Mouse (Mus musculus) retina, embryonic 14.5 days (tissue): ENCODE results near the gene Zfhx3.

Experiments
- DNase-seq: peaks from one replicate; pipeline ENCODE4 v3.0.0-alpha.2; 2015; ENCODE audit warnings: low spot score

The Zfhx3 gene

GRCm38 (mm10) chr8:108798012-108798411 lies 855.6 kb downstream of the Zfhx3 start:
- DNase-seq = no peak

GRCm38 (mm10) chr8:108799250-108799649 lies 856.8 kb downstream of the Zfhx3 start:
- DNase-seq = no peak

- DNase-seq = no peak
These were observed 857.9 kb downstream of the Zfhx3 start for GRCm38 (mm10) chr8:108800357-108800756.

GRCm38 (mm10) chr8:108803017-108803416 lies 860.6 kb downstream of the Zfhx3 start:
- peak; percentile 57 for DNase-seq

GRCm38 (mm10) chr8:108811694-108812093 lies 869.2 kb downstream of the Zfhx3 start:
- DNase-seq = no peak

DNA sequence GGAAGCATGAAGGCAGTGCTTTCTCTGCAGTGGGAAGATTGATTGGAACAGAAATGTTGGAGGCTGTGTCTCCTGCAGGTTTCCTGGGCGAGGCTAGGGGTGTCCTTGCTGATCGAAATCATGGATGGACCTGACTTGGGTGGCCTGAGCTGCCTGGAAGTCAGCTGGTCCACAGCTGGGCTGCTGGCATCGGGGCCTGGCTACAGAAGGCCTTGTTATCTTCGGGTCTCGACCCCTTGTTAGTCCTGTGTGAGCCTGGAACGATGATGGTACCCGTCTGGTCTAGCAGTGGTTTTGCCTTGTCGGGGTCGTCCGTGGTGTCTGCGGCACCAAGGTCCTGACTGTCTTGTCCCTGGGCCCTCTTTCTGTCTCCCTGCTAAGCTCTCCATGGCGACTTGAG lies 870.9 kb downstream of the Zfhx3 start:
- no peak for DNase-seq

GRCm38 (mm10) chr8:108819271-108819671 lies 876.8 kb downstream of the Zfhx3 start:
- no peak for DNase-seq

DNA sequence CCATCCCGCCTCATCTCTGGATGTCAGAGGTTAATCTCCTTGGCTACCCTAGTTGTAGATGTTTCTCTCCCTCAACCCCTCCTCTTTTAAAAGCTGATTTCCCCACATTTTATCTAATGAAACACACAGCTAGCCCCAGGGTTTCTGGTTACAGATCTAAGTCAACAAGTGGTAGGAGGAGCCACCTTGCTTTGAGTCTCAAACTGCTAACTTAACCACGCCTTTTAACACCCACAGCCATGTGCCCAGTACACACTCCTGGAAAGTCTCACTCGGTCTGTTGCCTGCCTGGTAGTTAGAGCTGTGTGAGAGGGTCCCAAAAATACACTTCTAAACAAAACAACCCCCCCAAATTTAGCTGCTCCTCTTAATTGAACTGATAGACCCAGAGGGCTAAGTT lies 877.4 kb downstream of the Zfhx3 start:
- no peak for DNase-seq

DNA sequence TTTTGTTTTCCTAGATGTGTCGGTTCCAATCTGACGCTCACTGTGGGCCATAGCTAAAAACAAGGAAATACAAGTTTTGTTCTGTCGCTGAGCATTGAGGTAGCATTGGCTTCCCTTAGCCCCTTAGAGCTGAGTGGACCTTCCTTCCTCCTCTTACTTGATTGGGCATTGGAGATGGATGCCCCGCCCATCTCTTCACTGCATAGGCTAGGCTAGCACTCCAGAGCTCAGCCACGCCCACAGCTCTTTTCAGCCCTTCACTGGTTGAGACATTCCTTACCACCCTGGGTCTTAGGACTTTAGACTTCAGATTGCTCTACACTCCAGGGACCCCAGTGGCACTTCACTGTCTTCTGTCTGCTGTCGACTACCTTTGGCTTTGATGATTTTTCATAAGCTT lies 878.2 kb downstream of the Zfhx3 start:
- DNase-seq = peak; percentile 79

DNA sequence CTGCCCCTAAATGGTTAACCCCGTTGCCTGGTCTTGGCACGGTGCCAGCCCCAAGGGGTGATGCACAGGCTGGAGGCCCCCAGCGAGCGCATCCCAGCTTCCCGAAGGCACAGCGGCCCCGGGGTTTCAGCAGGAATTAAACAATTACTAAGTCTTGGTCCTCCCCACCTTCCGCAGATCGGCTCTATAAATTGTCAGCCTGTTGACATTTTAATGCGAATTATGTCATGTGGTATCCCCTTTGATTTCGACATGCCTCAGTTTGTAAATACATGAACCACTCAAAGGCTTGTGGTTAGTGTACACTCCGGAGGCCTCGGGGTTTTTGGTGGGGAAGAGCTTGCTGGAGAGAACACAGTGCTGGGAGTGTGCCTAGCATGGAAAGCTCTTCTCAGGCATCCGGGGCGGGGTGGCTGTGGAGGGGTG lies 880.4 kb downstream of the Zfhx3 start:
- DNase-seq = no peak

- DNase-seq = no peak
These were observed 881.6 kb downstream of the Zfhx3 start for GRCm38 (mm10) chr8:108824049-108824448.

GRCm38 (mm10) chr8:108826414-108826813 lies 884.0 kb downstream of the Zfhx3 start:
- no peak for DNase-seq

DNA sequence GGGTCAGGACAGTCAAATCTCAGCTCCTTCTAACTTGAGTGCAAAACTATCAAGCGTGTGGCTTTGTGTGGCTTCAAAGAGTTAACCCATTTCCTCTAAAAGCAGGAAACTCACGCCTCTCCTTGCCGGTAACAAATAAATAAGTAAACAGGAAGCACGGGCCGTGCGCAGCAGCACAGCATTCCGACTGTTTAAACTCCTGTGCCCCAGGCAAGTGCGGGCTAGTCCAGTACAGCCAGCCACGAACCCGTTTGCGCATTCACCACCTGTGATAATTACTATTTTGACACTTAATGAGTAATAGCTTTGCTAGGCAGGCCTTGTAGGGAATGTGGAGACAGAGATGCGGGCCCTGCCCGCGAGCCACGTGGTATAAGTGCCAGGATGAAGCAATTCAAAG lies 885.0 kb downstream of the Zfhx3 start:
- DNase-seq = no peak

DNA sequence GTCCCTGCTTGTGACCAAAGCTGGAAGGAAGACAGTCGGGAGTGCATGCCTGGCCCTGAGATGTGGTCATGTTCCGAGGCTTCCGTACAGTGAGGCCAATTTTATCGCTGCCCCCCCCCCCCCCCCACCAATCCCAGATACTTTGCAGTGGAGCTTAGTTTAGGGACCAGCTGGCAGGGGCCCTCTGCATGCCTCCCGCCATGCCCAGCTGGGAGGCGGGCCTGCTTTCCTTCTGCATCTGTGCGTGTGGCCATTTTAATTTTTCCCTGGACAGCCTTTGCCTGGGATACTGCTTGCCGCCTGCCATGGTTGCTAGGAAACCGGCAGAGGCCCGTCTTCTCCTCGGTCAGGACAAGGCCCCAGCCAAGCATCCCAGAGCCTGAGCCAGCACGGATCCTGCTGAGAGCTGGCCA lies 886.9 kb downstream of the Zfhx3 start:
- peak; percentile 78 for DNase-seq

GRCm38 (mm10) chr8:108835143-108835542 lies 892.7 kb downstream of the Zfhx3 start:
- DNase-seq = no peak

DNA sequence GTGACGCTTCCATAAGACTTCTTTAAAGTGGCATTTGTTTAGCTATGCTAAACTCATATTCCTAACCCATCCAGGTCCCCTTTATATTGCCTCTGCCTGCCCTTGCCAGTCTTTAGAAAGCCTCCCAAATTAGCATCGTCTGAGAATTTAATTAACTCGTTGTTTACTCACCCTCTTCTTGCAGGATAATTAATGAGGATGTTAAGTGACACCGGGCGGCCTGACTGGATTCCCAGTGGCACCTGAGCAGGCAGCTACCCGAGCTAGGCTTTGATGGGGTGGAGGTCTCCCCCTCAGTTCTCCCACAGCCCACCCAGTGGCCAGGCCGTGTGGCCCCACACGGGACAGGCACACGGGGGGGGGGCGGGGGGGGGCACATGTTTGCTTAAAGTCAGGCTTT lies 895.3 kb downstream of the Zfhx3 start:
- DNase-seq = no peak

GRCm38 (mm10) chr8:108838761-108839160 lies 896.3 kb downstream of the Zfhx3 start:
- peak; percentile 79 for DNase-seq

GRCm38 (mm10) chr8:108842307-108842706 lies 899.9 kb downstream of the Zfhx3 start:
- DNase-seq = no peak

GRCm38 (mm10) chr8:108846174-108846573 lies 903.7 kb downstream of the Zfhx3 start:
- peak; percentile 80 for DNase-seq

DNA sequence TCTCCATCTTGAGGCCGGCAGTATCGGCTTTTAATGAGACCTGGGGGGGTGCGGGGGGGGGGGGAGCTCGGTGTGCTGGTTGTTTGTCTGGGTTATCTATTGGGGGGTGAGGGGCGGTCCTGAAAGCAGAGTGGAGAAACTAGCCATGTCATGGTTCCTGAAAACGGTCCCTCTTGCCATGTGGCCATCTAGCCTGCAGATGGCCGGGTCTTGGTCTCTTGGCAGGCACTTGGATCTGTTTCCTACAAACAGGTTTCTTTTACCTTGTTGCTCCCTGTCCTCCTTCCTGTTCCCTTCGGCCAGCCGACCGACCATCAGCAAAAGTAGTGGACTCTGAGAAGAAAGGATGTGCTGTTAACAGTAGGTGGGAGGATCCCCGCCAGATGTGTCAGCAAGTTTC lies 904.4 kb downstream of the Zfhx3 start:
- no peak for DNase-seq

- no peak for DNase-seq
These were observed 904.9 kb downstream of the Zfhx3 start for GRCm38 (mm10) chr8:108847356-108847755.

GRCm38 (mm10) chr8:108848484-108848883 lies 906.0 kb downstream of the Zfhx3 start:
- no peak for DNase-seq

DNA sequence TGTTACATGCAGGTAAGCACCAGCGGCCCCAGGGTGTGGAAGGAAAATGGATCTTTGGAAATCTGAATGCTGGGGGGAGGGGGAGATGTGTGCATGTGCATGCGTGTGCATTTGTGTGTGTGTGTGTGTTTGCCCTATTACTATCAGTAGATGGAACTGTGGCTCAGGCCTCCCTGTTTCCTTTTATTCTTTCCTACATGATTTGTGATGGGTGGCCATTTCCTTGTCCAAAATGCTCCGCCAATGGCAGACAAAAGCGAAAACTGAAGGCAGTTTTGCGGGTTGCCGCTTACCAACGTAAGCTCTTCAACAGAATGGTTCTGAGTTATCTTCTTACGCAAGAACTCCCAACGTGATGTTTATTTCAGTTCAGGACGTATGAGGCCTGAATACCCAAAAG lies 910.6 kb downstream of the Zfhx3 start:
- DNase-seq = no peak

- no peak for DNase-seq
These were observed 912.1 kb downstream of the Zfhx3 start for GRCm38 (mm10) chr8:108854444-108855102.
